Mouse (Mus musculus): Measurements from ENCODE around the gene Fbxw4. TPM values are rescaled to one million over a fixed set of nuclear protein-coding genes. Genes with fewer than 3 reads are reported as not detected.
A peak's percentile ranks its signal among the peaks of the same experiment; 100 is the strongest.
"Not testable (repeated sequence)": the region's sequence is repeated elsewhere in the genome, so short reads cannot be mapped to it uniquely, and the experiment has no call there.

Fbxw4 gene
- polyA plus RNA-seq, 1 experiment from 2014 or later: 4.3 TPM

- H3K27ac ChIP-seq: no peak overlapping the region
- peak; percentile 69 for ATAC-seq
- WGBS (ENCODE audit: insufficient replicate concordance): 39% methylated on average over 6 of the region's 6 CpGs
- peaks cover 25% of the 10 kb centered on the region for H3K36me3 ChIP-seq
- H3K27me3 ChIP-seq (replicated peaks): no peaks in the 10 kb centered on the region
- no peak overlapping the region for H3K4me3 ChIP-seq
- peaks cover 55% of the 10 kb centered on the region for H3K4me1 ChIP-seq
- no peak overlapping the region for H3K9ac ChIP-seq
- H3K4me2 ChIP-seq: peak overlapping the region; percentile 29
- no peaks in the 10 kb centered on the region for H3K9me3 ChIP-seq (replicated peaks)
These were observed 87.1 kb downstream of the Fbxw4 start for GRCm38 (mm10) chr19:45573033-45573432.

- H3K4me2 ChIP-seq: no peak overlapping the region
- no peaks in the 10 kb centered on the region for H3K9me3 ChIP-seq (replicated peaks)
- H3K27me3 ChIP-seq (replicated peaks): no peaks in the 10 kb centered on the region
- H3K9ac ChIP-seq: no peak overlapping the region
- no peak for ATAC-seq
- H3K4me1 ChIP-seq: peaks cover 16% of the 10 kb centered on the region
- H3K36me3 ChIP-seq: peaks cover 10% of the 10 kb centered on the region; the same call in 1 of the 2 replicates
- 76% methylated on average over 14 of the region's 14 CpGs for WGBS (ENCODE audit: insufficient replicate concordance)
- H3K27ac ChIP-seq: no peak overlapping the region
- H3K4me3 ChIP-seq: no peak overlapping the region
These were observed 92.7 kb downstream of the Fbxw4 start for GRCm38 (mm10) chr19:45567367-45567766.

- no peak overlapping the region for H3K4me3 ChIP-seq
- peaks cover 22% of the 10 kb centered on the region for H3K4me1 ChIP-seq
- H3K27ac ChIP-seq: no peak overlapping the region
- ATAC-seq: no peak
- H3K27me3 ChIP-seq (replicated peaks): no peaks in the 10 kb centered on the region
- 0 out of 2 replicates have a peak, but pooled peaks cover 4% of the 10 kb centered on the region for H3K36me3 ChIP-seq
- no peak overlapping the region for H3K9ac ChIP-seq
- H3K9me3 ChIP-seq (replicated peaks): no peaks in the 10 kb centered on the region
- 69% methylated on average over 15 of the region's 15 CpGs for WGBS (ENCODE audit: insufficient replicate concordance)
- no peak overlapping the region for H3K4me2 ChIP-seq
These were observed 94.0 kb downstream of the Fbxw4 start for GRCm38 (mm10) chr19:45565925-45566715.

GRCm38 (mm10) chr19:45560153-45560890, 99.8 kb downstream of the Fbxw4 start, which contains the start of the genes Poll and Gm17018:
Gene Poll (minus strand): TSS chr19:45560531.
Gene Gm17018 (plus strand): TSS chr19:45560615.
- Histone ChIP-seq H3K4me2 (peak within 1 kb of the TSS; percentile 92), H3K4me3 (peak within 1 kb of the TSS; percentile 69), H3K9me3 (replicated peaks) (no peaks in the 10 kb centered on the region), H3K36me3 (peaks cover 23% of the 10 kb centered on the region), H3K27me3 (replicated peaks) (no peaks in the 10 kb centered on the region), H3K4me1 (peaks cover 48% of the 10 kb centered on the region), H3K27ac (peak within 1 kb of the TSS; percentile 67), H3K9ac (peak within 1 kb of the TSS; percentile 69)
- peak; percentile 76 for ATAC-seq
- under 1% methylated on average over 35 of the region's 35 CpGs for WGBS (ENCODE audit: insufficient replicate concordance)

- H3K4me3 ChIP-seq: no peak overlapping the region
- no peaks in the 10 kb centered on the region for H3K9me3 ChIP-seq (replicated peaks)
- WGBS (ENCODE audit: insufficient replicate concordance): 89% methylated on average over 11 of the region's 11 CpGs
- H3K4me1 ChIP-seq: peaks cover 26% of the 10 kb centered on the region
- no peak overlapping the region for H3K4me2 ChIP-seq
- no peak overlapping the region for H3K9ac ChIP-seq
- no peaks in the 10 kb centered on the region for H3K27me3 ChIP-seq (replicated peaks)
- no peak overlapping the region for H3K27ac ChIP-seq
- peaks cover 54% of the 10 kb centered on the region for H3K36me3 ChIP-seq
- no peak for ATAC-seq
These were observed 106.0 kb downstream of the Fbxw4 start for GRCm38 (mm10) chr19:45554136-45554535.

- H3K9ac ChIP-seq: no peak overlapping the region
- H3K27ac ChIP-seq: no peak overlapping the region
- H3K4me1 ChIP-seq: peaks cover 41% of the 10 kb centered on the region
- no peak for ATAC-seq
- H3K27me3 ChIP-seq (replicated peaks): no peaks in the 10 kb centered on the region
- H3K4me3 ChIP-seq: no peak overlapping the region
- peaks cover 45% of the 10 kb centered on the region for H3K36me3 ChIP-seq
- H3K9me3 ChIP-seq (replicated peaks): no peaks in the 10 kb centered on the region
- WGBS (ENCODE audit: insufficient replicate concordance): 46% methylated on average over 6 of the region's 6 CpGs
- no peak overlapping the region for H3K4me2 ChIP-seq
These were observed 107.9 kb downstream of the Fbxw4 start for GRCm38 (mm10) chr19:45552187-45552586.

- Histone ChIP-seq H3K4me2 (peak overlapping the region; percentile 21; the same call in 1 of the 2 replicates), H3K4me3 (no peak overlapping the region), H3K9me3 (replicated peaks) (no peaks in the 10 kb centered on the region), H3K27me3 (replicated peaks) (peaks cover 20% of the 10 kb centered on the region), H3K4me1 (peaks cover 44% of the 10 kb centered on the region), H3K27ac (peak overlapping the region; percentile 62), H3K36me3 (peaks cover 28% of the 10 kb centered on the region), H3K9ac (0 out of 2 replicates have a peak overlapping the region, but pooled peaks have one; percentile 12)
- ATAC-seq: no peak
- 59% methylated on average over 4 of the region's 4 CpGs for WGBS (ENCODE audit: insufficient replicate concordance)
These were observed 110.2 kb downstream of the Fbxw4 start for GRCm38 (mm10) chr19:45549948-45550347.

- H3K27me3 ChIP-seq (replicated peaks): peaks cover 21% of the 10 kb centered on the region
- H3K9me3 ChIP-seq (replicated peaks): no peaks in the 10 kb centered on the region
- ATAC-seq: peak; percentile 62
- H3K4me1 ChIP-seq: peaks cover 50% of the 10 kb centered on the region
- peaks cover 21% of the 10 kb centered on the region for H3K36me3 ChIP-seq
- WGBS (ENCODE audit: insufficient replicate concordance): 76% methylated on average over 23 of the region's 23 CpGs
- H3K9ac ChIP-seq: 0 out of 2 replicates have a peak overlapping the region, but pooled peaks have one; percentile 17
- H3K4me3 ChIP-seq: no peak overlapping the region
- peak overlapping the region; percentile 21; the same call in 1 of the 2 replicates for H3K4me2 ChIP-seq
- peak overlapping the region; percentile 63 for H3K27ac ChIP-seq
These were observed 110.8 kb downstream of the Fbxw4 start for GRCm38 (mm10) chr19:45549128-45549915.

GRCm38 (mm10) chr19:45548196-45548595, 111.9 kb downstream of the Fbxw4 start:
- peak; percentile 93 for ATAC-seq

GRCm38 (mm10) chr19:45544925-45545321, 115.2 kb downstream of the Fbxw4 start:
- Histone ChIP-seq H3K27ac (no peak overlapping the region), H3K27me3 (replicated peaks) (peaks cover 65% of the 10 kb centered on the region), H3K9me3 (replicated peaks) (no peaks in the 10 kb centered on the region), H3K4me3 (peak overlapping the region; percentile 49), H3K9ac (peak overlapping the region; percentile 42), H3K4me1 (peaks cover 67% of the 10 kb centered on the region), H3K4me2 (peak overlapping the region; percentile 76), H3K36me3 (no peaks in the 10 kb centered on the region)
- ATAC-seq: peak; percentile 48
- WGBS (ENCODE audit: insufficient replicate concordance): 1% methylated on average over 30 of the region's 30 CpGs

More at GRCm38 (mm10) chr19:45548196-45548595, 111.9 kb downstream of the Fbxw4 start:
- H3K36me3 ChIP-seq: peaks cover 10% of the 10 kb centered on the region
- H3K9me3 ChIP-seq (replicated peaks); H3K9ac ChIP-seq; H3K4me3 ChIP-seq: not testable (repeated sequence)
- peak overlapping the region; percentile 63 for H3K27ac ChIP-seq
- peaks cover 32% of the 10 kb centered on the region for H3K27me3 ChIP-seq (replicated peaks)
- H3K4me1 ChIP-seq: peaks cover 61% of the 10 kb centered on the region
- H3K4me2 ChIP-seq: peak overlapping the region; percentile 21; the same call in 1 of the 2 replicates

- Histone ChIP-seq H3K27me3 (replicated peaks) (peaks cover 66% of the 10 kb centered on the region), H3K27ac (no peak overlapping the region), H3K36me3 (no peaks in the 10 kb centered on the region), H3K4me3 (peak overlapping the region; percentile 49), H3K4me2 (peak overlapping the region; percentile 76), H3K9ac (peak overlapping the region; percentile 42), H3K4me1 (peaks cover 67% of the 10 kb centered on the region), H3K9me3 (replicated peaks) (no peaks in the 10 kb centered on the region)
- 1% methylated on average over 18 of the region's 26 CpGs for WGBS (ENCODE audit: insufficient replicate concordance)
- no peak for ATAC-seq
These were observed 115.8 kb downstream of the Fbxw4 start for GRCm38 (mm10) chr19:45544152-45544924.

Measured in liver, embryonic 12.5 days (tissue).